Mouse (Mus musculus) limb, embryonic 10.5 days (tissue): Measurements from ENCODE around the gene Nudt22. TPM values are rescaled to one million over a fixed set of nuclear protein-coding genes. Genes with fewer than 3 reads are reported as not detected.

Experiments
- DNase-seq: peaks from one replicate; pipeline ENCODE4 v3.0.0-alpha.2; 2017; ENCODE audit warnings: low spot score
- H3K27ac ChIP-seq: fragments of 300-500 bp; sonication (generic); 2 replicates; pipeline ENCODE4 v1.5.1; 2016; ENCODE audit warnings: mild to moderate bottlenecking
- H3K27me3 ChIP-seq: fragments of 300-500 bp; sonication (generic); 2 replicates; pipeline ENCODE4 v1.6.1; 2016; ENCODE audit warnings: low read depth, mild to moderate bottlenecking; ENCODE audit not compliant: poor library complexity, severe bottlenecking
- H3K36me3 ChIP-seq: fragments of 300-500 bp; sonication (generic); 2 replicates; pipeline ENCODE4 v1.6.1; 2016; ENCODE audit warnings: mild to moderate bottlenecking, moderate library complexity
- H3K4me1 ChIP-seq: fragments of 300-500 bp; sonication (generic); 2 replicates; pipeline ENCODE4 v1.6.1; 2016
- H3K4me3 ChIP-seq: fragments of 300-500 bp; sonication (generic); 2 replicates; pipeline ENCODE4 v1.5.1; 2016; ENCODE audit warnings: mild to moderate bottlenecking, moderate library complexity
- H3K9me3 ChIP-seq: fragments of 300-500 bp; sonication (generic); replicated peaks from 2 replicates; pipeline ENCODE4 v1.6.1; 2016; ENCODE audit warnings: mild to moderate bottlenecking
- whole genome bisulfite sequencing: fragments of 180-500 bp; shearing (Covaris S2); methylation state at CpG from one replicate; pipeline ENCODE4 v1.1.7; 2016; 5-methylcytosine and 5-hydroxymethylcytosine counted together
- polyA plus RNA-seq: library from polyadenylated mRNA; unstranded; fragments of >200 nt; fragmentation: Nextera tagmentation; extraction: Ambion mirVana; gene quantifications from 2 replicates; pipeline ENCODE4 v1.2.1, GENCODE M21; 2016

Nudt22 gene
- polyA plus RNA-seq, 1 experiment from 2014 or later: 21.1 TPM

- peaks cover 60% of the 10 kb centered on the region for H3K36me3 ChIP-seq
- peak overlapping the region; percentile 94 for H3K27ac ChIP-seq
- peaks cover 45% of the 10 kb centered on the region for H3K4me1 ChIP-seq
- H3K4me3 ChIP-seq: peak overlapping the region; percentile 65
- WGBS: under 1% methylated on average over 59 of the region's 59 CpGs
- no peaks in the 10 kb centered on the region for H3K27me3 ChIP-seq
- DNase-seq: peak; percentile 100
- H3K9me3 ChIP-seq: no peaks in the 10 kb centered on the region
Measured at GRCm38 (mm10) chr19:6979486-6980380, 16.2 kb downstream of the Nudt22 start.

DNA sequence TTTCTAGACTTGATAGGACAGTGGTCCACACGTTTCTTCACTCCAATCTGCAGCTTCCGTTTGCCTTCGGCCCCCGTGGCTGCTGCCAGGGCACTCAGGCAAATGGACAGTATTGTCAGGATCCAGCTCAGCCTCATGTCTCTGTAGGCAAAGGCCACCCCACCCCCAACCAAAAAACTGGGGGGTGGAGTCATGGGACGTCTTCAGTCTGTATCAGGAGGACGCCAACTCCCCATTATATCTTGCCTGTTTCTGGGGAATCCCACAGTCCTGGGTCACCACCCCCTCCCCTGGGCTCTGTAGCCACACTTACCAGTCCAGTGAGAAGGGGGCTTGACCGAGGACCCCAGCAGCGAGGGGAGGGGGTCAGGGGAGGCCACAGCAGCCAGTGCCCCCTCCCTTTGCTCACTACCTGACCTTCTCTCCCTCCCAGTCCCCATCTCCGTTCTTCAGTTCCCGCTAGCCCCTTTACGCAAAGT, 16.9 kb downstream of the Nudt22 start:
- Histone ChIP-seq H3K27me3 (no peaks in the 10 kb centered on the region), H3K27ac (peak overlapping the region; percentile 94), H3K36me3 (peaks cover 55% of the 10 kb centered on the region), H3K4me3 (peak overlapping the region; percentile 65), H3K4me1 (peaks cover 47% of the 10 kb centered on the region), H3K9me3 (no peaks in the 10 kb centered on the region)
- DNase-seq: peak; percentile 49
- WGBS: 15% methylated on average over 11 of the region's 11 CpGs

- Histone ChIP-seq H3K36me3 (peaks cover 51% of the 10 kb centered on the region), H3K4me1 (peaks cover 51% of the 10 kb centered on the region)
- WGBS: 54% methylated on average over 3 of the region's 3 CpGs
Measured at GRCm38 (mm10) chr19:6978639-6978974, 17.3 kb downstream of the Nudt22 start.

GRCm38 (mm10) chr19:6977759-6978638, 17.9 kb downstream of the Nudt22 start:
- Histone ChIP-seq H3K4me1 (peaks cover 54% of the 10 kb centered on the region), H3K36me3 (peaks cover 46% of the 10 kb centered on the region), H3K9me3 (no peaks in the 10 kb centered on the region), H3K27ac (0 out of 2 replicates have a peak overlapping the region, but pooled peaks have one; percentile 19), H3K27me3 (no peaks in the 10 kb centered on the region), H3K4me3 (peak overlapping the region; percentile 65)
- DNase-seq: no peak
- WGBS: 83% methylated on average over 13 of the region's 13 CpGs

More at GRCm38 (mm10) chr19:6978639-6978974, 17.3 kb downstream of the Nudt22 start:
- DNase-seq: no peak
- no peaks in the 10 kb centered on the region for H3K9me3 ChIP-seq
- H3K27ac ChIP-seq: 0 out of 2 replicates have a peak overlapping the region, but pooled peaks have one; percentile 19
- H3K4me3 ChIP-seq: peak overlapping the region; percentile 65
- H3K27me3 ChIP-seq: no peaks in the 10 kb centered on the region

GRCm38 (mm10) chr19:6975537-6976521, 20.1 kb downstream of the Nudt22 start, which contains the start of gene Plcb3:
Gene Plcb3 (minus strand): TSS chr19:6976470.
- H3K27me3 ChIP-seq: 0 out of 2 replicates have a peak, but pooled peaks cover 2% of the 10 kb centered on the region
- H3K27ac ChIP-seq: peak within 1 kb of the TSS; percentile 93
- H3K4me3 ChIP-seq: peak within 1 kb of the TSS; percentile 83
- peaks cover 69% of the 10 kb centered on the region for H3K4me1 ChIP-seq
- DNase-seq: peak; percentile 79
- no peaks in the 10 kb centered on the region for H3K9me3 ChIP-seq
- WGBS: under 1% methylated on average over 16 of the region's 16 CpGs
- H3K36me3 ChIP-seq: peaks cover 31% of the 10 kb centered on the region

GRCm38 (mm10) chr19:6974211-6975205, 21.4 kb downstream of the Nudt22 start, which contains the start of gene Ppp1r14b:
Gene Ppp1r14b (plus strand): TSS chr19:6974968.
- Histone ChIP-seq H3K36me3 (peaks cover 31% of the 10 kb centered on the region), H3K27me3 (peaks cover 3% of the 10 kb centered on the region; the same call in 1 of the 2 replicates), H3K4me3 (peak within 1 kb of the TSS; percentile 83), H3K27ac (peak within 1 kb of the TSS; percentile 93), H3K4me1 (peaks cover 78% of the 10 kb centered on the region), H3K9me3 (no peaks in the 10 kb centered on the region)
- peak; percentile 94 for DNase-seq
- WGBS: 2% methylated on average over 83 of the region's 84 CpGs

GRCm38 (mm10) chr19:6973581-6974190, 22.2 kb downstream of the Nudt22 start:
- Histone ChIP-seq H3K4me3 (peak overlapping the region; percentile 83), H3K9me3 (no peaks in the 10 kb centered on the region), H3K27me3 (peaks cover 3% of the 10 kb centered on the region; the same call in 1 of the 2 replicates), H3K27ac (peak overlapping the region; percentile 93), H3K4me1 (peaks cover 78% of the 10 kb centered on the region), H3K36me3 (peaks cover 28% of the 10 kb centered on the region)
- DNase-seq: no peak
- 31% methylated on average over 12 of the region's 12 CpGs for WGBS

- WGBS: 86% methylated on average over 13 of the region's 13 CpGs
- peaks cover 14% of the 10 kb centered on the region for H3K36me3 ChIP-seq
- no peak overlapping the region; the same call in 1 of the 2 replicates for H3K4me3 ChIP-seq
- H3K9me3 ChIP-seq: no peaks in the 10 kb centered on the region
- 0 out of 2 replicates have a peak overlapping the region, but pooled peaks have one; percentile 37 for H3K27ac ChIP-seq
- H3K4me1 ChIP-seq: peaks cover 75% of the 10 kb centered on the region
- peaks cover 3% of the 10 kb centered on the region; the same call in 1 of the 2 replicates for H3K27me3 ChIP-seq
- DNase-seq: no peak
Measured at GRCm38 (mm10) chr19:6972247-6972917, 23.5 kb downstream of the Nudt22 start.

DNA sequence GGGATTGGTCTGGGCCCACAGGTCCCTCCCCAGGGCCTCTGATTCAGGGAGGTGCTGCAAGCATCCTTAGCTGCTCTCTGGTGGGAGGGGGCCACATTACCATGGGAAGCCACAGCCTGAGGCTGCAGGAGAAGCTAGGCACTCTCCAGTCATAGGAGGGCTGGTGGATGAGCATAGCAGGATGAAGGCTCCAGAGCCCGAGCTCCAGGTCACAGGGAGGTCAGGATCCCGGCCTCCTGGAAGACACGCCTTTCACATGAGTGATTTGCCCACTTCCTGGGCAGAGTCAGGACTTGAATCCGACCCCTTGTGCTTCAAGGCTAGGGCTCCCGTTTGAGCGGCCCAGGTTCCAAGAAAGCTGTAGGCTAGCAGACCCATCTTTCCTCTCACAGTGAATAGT, 24.3 kb downstream of the Nudt22 start:
- Histone ChIP-seq H3K4me3 (peak overlapping the region; percentile 8; the same call in 1 of the 2 replicates), H3K9me3 (no peaks in the 10 kb centered on the region), H3K27me3 (peaks cover 3% of the 10 kb centered on the region; the same call in 1 of the 2 replicates), H3K36me3 (peaks cover 8% of the 10 kb centered on the region), H3K4me1 (peaks cover 69% of the 10 kb centered on the region), H3K27ac (peak overlapping the region; percentile 37; the same call in 1 of the 2 replicates)
- DNase-seq: no peak
- 13% methylated on average over 6 of the region's 6 CpGs for WGBS
